In the genomic region with DNA sequence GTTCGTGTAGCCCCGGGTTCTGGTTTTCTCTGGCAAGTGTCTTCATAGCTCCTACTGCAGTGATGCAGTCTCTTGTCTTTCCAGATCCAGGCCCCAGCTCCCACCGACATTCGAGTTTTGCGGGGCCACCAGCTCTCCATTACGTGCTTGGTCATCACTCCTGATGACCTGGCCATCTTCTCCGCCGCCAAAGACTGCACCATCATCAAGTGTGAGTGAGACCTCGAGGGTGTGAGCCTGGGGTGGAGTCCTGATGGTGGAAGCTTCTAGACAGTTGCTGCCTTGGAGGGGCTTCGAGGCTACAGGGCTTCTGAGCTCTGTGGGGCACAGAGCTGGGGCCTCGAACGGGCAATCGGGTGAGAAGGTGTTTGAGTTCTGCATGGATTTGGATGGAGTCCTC, we compare ENCODE assay signal across 15 mouse cellular contexts. TPM values are rescaled to one million over a fixed set of nuclear protein-coding genes. Genes with fewer than 3 reads are reported as not detected.
"Had no signal": no experiment of that assay in that cellular context is flagged by ENCODE, and none has a peak within 500 bp of the region (broad histone marks: within the 10 kb centered on the region; RNA-seq: fewer than 3 reads in every experiment).

No protein-coding gene starts in this region.

- DNase-seq: kidney, adult 2 months; kidney, postnatal 36 days; layer of hippocampus, adult 9-11 months; liver; lung, postnatal 10 days; lung, postnatal 36 days; retina, postnatal 1 day; right cerebral cortex, postnatal 4 days; thymus, postnatal 36 days had no signal

RNA-seq across cellular contexts. Expression of a gene that starts 15.9 kb away (rescaled TPM):
- total RNA-seq: neutrophil, adult 5-6 weeks had no signal

RNA-seq across cellular contexts. Expression of a gene that starts 18.1 kb away (rescaled TPM):
- total RNA-seq: layer of hippocampus, adult 18-20 months; layer of hippocampus, postnatal 25 days; left cerebral cortex, adult 18-20 months; left cerebral cortex, postnatal 25 days; monocyte, adult 5-6 weeks; neutrophil, adult 5-6 weeks had no signal
